Comparison of ENCODE assay signal across 20 mouse cellular contexts in the genomic region with DNA sequence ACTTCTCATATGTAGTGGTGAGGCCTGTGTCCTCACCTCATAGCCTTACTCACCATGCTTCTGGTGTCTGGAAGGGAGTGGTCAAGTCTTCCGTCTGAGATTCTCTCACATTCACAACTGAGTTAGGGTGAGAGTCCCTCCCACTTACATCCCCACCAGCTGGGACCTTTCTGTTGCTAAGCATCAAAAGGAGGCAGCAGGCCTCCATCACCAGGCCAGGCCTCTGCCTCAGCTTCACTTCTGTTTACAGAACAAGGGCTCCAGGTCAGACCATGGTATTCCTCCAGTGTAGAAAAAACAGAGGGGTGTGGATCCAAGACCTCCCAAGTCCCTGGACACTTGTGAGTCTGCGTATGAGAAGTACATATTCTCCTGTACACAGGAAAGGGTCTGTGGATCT.
"Had no signal": no experiment of that assay in that cellular context is flagged by ENCODE, and none has a peak within 500 bp of the region (broad histone marks: within the 10 kb centered on the region; RNA-seq: fewer than 3 reads in every experiment).

No protein-coding gene starts in this region.

- H3K36me3 ChIP-seq: liver, embryonic 12.5 days; midbrain, embryonic 10.5 days; midbrain, embryonic 12.5 days; neural tube, embryonic 13.5 days; neural tube, embryonic 15.5 days had no signal

- H3K27me3 ChIP-seq: liver, embryonic 12.5 days; midbrain, embryonic 12.5 days; neural tube, embryonic 13.5 days; neural tube, embryonic 15.5 days had no signal

- H3K27ac ChIP-seq: liver, embryonic 12.5 days; liver, embryonic 14.5 days; midbrain, embryonic 10.5 days; midbrain, embryonic 12.5 days; neural tube, embryonic 13.5 days; neural tube, embryonic 15.5 days had no signal

- DNase-seq: lung, adult 18-20 months; lung, postnatal 14 days; lung, postnatal 36 days; midbrain, embryonic 14.5 days; retina, postnatal 1 day; right cerebral cortex, adult 18-20 months; right cerebral cortex, postnatal 25 days; right cerebral cortex, postnatal 4 days; spleen, adult 18-20 months; thymus, adult 18-20 months; thymus, postnatal 14 days; thymus, postnatal 36 days had no signal

- H3K4me1 ChIP-seq: liver, embryonic 12.5 days; midbrain, embryonic 10.5 days; midbrain, embryonic 12.5 days; neural tube, embryonic 13.5 days; neural tube, embryonic 15.5 days had no signal

- ATAC-seq: liver, embryonic 12.5 days; midbrain, embryonic 16.5 days had no signal

- H3K9ac ChIP-seq: liver, embryonic 12.5 days; liver, embryonic 14.5 days; midbrain, embryonic 12.5 days; neural tube, embryonic 13.5 days; neural tube, embryonic 15.5 days had no signal

- H3K4me2 ChIP-seq: liver, embryonic 12.5 days; midbrain, embryonic 12.5 days; neural tube, embryonic 13.5 days; neural tube, embryonic 15.5 days had no signal

- H3K4me3 ChIP-seq: liver, embryonic 12.5 days; midbrain, embryonic 10.5 days; midbrain, embryonic 12.5 days; myocyte; neural tube, embryonic 13.5 days; neural tube, embryonic 15.5 days had no signal

- H3K9me3 ChIP-seq: liver, embryonic 12.5 days; midbrain, embryonic 10.5 days; midbrain, embryonic 12.5 days; neural tube, embryonic 13.5 days; neural tube, embryonic 15.5 days had no signal
